Mouse (Mus musculus) 3134 (cell line): ENCODE data around the gene Lgmn.

Source experiments
- DNase-seq: peaks from one replicate; pipeline ENCODE4 v3.0.0-alpha.2; 2011; ENCODE audit warnings: low spot score; ENCODE audit not compliant: insufficient read length; ENCODE audit errors: extremely low read depth

The Lgmn gene

GRCm38 (mm10) chr12:102395537-102395936 is 44.1 kb downstream of the Lgmn start:
- no peak for DNase-seq

- no peak for DNase-seq
Measured at GRCm38 (mm10) chr12:102394496-102394895, 45.1 kb downstream of the Lgmn start.

GRCm38 (mm10) chr12:102391982-102392381 is 47.6 kb downstream of the Lgmn start:
- no peak for DNase-seq

- DNase-seq = no peak
Measured at GRCm38 (mm10) chr12:102391109-102391508, 48.5 kb downstream of the Lgmn start.

GRCm38 (mm10) chr12:102390042-102390441 is 49.6 kb downstream of the Lgmn start:
- DNase-seq = no peak

- DNase-seq = no peak
Measured at GRCm38 (mm10) chr12:102387219-102387917, 52.2 kb downstream of the Lgmn start.

GRCm38 (mm10) chr12:102384819-102385218 is 54.8 kb downstream of the Lgmn start:
- no peak for DNase-seq

- no peak for DNase-seq
Measured at GRCm38 (mm10) chr12:102383288-102383687, 56.3 kb downstream of the Lgmn start.

GRCm38 (mm10) chr12:102382180-102382579 is 57.4 kb downstream of the Lgmn start:
- no peak for DNase-seq

GRCm38 (mm10) chr12:102372322-102372721 is 67.3 kb downstream of the Lgmn start:
- no peak for DNase-seq

GRCm38 (mm10) chr12:102370931-102371500 is 68.6 kb downstream of the Lgmn start:
- DNase-seq = no peak

- no peak for DNase-seq
Measured at GRCm38 (mm10) chr12:102369488-102370235, 70.0 kb downstream of the Lgmn start.

- no peak for DNase-seq
Measured at GRCm38 (mm10) chr12:102368556-102368955, 71.1 kb downstream of the Lgmn start.

- no peak for DNase-seq
Measured at GRCm38 (mm10) chr12:102368066-102368465, 71.5 kb downstream of the Lgmn start.

- no peak for DNase-seq
Measured at GRCm38 (mm10) chr12:102367075-102367474, 72.5 kb downstream of the Lgmn start.

- no peak for DNase-seq
Measured at GRCm38 (mm10) chr12:102366126-102366816, 73.3 kb downstream of the Lgmn start.

GRCm38 (mm10) chr12:102365016-102365415 is 74.6 kb downstream of the Lgmn start:
- no peak for DNase-seq

- DNase-seq = no peak
Measured at GRCm38 (mm10) chr12:102361189-102362161, 78.1 kb downstream of the Lgmn start.

GRCm38 (mm10) chr12:102359390-102359789 is 80.2 kb downstream of the Lgmn start:
- no peak for DNase-seq

GRCm38 (mm10) chr12:102356781-102357180 is 82.8 kb downstream of the Lgmn start:
- no peak for DNase-seq
